Mouse (Mus musculus): ENCODE results near the gene Rela. TPM values are rescaled to one million over a fixed set of nuclear protein-coding genes. Genes with fewer than 3 reads are reported as not detected.
A peak's percentile ranks its signal among the peaks of the same experiment; 100 is the strongest.

Gene Rela
- polyA plus RNA-seq, 1 experiment: 53.6 TPM

- Histone ChIP-seq H3K4me1 (ENCODE audit: control insufficient read depth, insufficient read depth, low read length) (no peaks in the 10 kb centered on the region), H3K4me3 (ENCODE audit: insufficient read depth, low read length) (no peak overlapping the region), H3K27ac (ENCODE audit: insufficient read depth, low read length) (no peak overlapping the region)
- TF ChIP-seq POLR2A (IDR thresholded peaks at IDR 0.05; ENCODE audit: low read depth, low read length) (no peak), CTCF (IDR thresholded peaks at IDR 0.05; ENCODE audit: borderline replicate concordance, insufficient read depth, low read length) (no peak)
Observed at GRCm38 (mm10) chr19:5629907-5630306, 7.4 kb upstream of the Rela start.

GRCm38 (mm10) chr19:5632120-5632519 lies 5.2 kb upstream of the Rela start:
- TF ChIP-seq CTCF (IDR thresholded peaks at IDR 0.05; ENCODE audit: borderline replicate concordance, insufficient read depth, low read length): no peak
- no peak overlapping the region for H3K27ac ChIP-seq (ENCODE audit: insufficient read depth, low read length)
- peaks cover 3% of the 10 kb centered on the region; the same call in 1 of the 2 replicates for H3K4me1 ChIP-seq (ENCODE audit: control insufficient read depth, insufficient read depth, low read length)
- H3K4me3 ChIP-seq (ENCODE audit: insufficient read depth, low read length): no peak overlapping the region

DNA sequence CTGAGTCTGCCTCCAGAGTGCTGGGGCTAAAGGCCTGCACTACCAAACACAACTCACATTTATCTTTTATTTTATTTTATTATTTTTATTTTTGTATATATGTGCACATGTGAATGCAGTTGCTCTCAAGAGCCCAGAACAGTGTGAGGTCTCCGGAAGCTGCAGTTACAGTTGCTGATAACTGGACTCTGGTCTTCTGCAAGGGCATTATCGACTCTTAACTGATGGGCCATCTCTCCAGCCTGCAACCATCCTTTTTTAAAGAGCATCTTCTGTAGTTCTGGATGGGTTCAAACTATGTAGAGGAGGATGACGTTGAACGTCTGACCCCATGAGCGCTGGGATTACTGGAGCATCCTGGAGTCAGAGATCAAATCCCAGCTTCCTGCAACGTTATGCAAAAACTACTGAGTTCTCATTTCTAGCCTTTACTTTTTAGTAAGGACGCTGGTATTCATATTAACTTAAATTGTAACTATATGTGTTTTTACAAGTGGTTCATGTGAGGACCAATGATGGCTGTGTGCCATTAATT lies 1.2 kb upstream of the Rela start:
- Histone ChIP-seq H3K27ac (ENCODE audit: insufficient read depth, low read length) (no peak overlapping the region), H3K4me1 (ENCODE audit: control insufficient read depth, insufficient read depth, low read length) (peaks cover 13% of the 10 kb centered on the region; the same call in 1 of the 2 replicates), H3K4me3 (ENCODE audit: insufficient read depth, low read length) (no peak overlapping the region)
- no peak for TF ChIP-seq POLR2A (IDR thresholded peaks at IDR 0.05; ENCODE audit: low read depth, low read length)
- no peak for TF ChIP-seq CTCF (IDR thresholded peaks at IDR 0.05; ENCODE audit: borderline replicate concordance, insufficient read depth, low read length)

- TF ChIP-seq CTCF (IDR thresholded peaks at IDR 0.05; ENCODE audit: borderline replicate concordance, insufficient read depth, low read length) (no peak), POLR2A (IDR thresholded peaks at IDR 0.05; ENCODE audit: low read depth, low read length) (no peak)
- Histone ChIP-seq H3K4me3 (ENCODE audit: insufficient read depth, low read length) (peak overlapping the region; percentile 27), H3K27ac (ENCODE audit: insufficient read depth, low read length) (peak overlapping the region; percentile 50), H3K4me1 (ENCODE audit: control insufficient read depth, insufficient read depth, low read length) (peaks cover 13% of the 10 kb centered on the region; the same call in 1 of the 2 replicates)
Observed at GRCm38 (mm10) chr19:5636571-5637041, 677 bp upstream of the Rela start.

GRCm38 (mm10) chr19:5638416-5639005 lies 1.2 kb downstream of the Rela start:
- no peak for TF ChIP-seq POLR2A (IDR thresholded peaks at IDR 0.05; ENCODE audit: low read depth, low read length)
- TF ChIP-seq CTCF (IDR thresholded peaks at IDR 0.05; ENCODE audit: borderline replicate concordance, insufficient read depth, low read length): no peak
- Histone ChIP-seq H3K27ac (ENCODE audit: insufficient read depth, low read length) (no peak overlapping the region), H3K4me3 (ENCODE audit: insufficient read depth, low read length) (peak overlapping the region; percentile 92), H3K4me1 (ENCODE audit: control insufficient read depth, insufficient read depth, low read length) (peaks cover 13% of the 10 kb centered on the region; the same call in 1 of the 2 replicates)

DNA sequence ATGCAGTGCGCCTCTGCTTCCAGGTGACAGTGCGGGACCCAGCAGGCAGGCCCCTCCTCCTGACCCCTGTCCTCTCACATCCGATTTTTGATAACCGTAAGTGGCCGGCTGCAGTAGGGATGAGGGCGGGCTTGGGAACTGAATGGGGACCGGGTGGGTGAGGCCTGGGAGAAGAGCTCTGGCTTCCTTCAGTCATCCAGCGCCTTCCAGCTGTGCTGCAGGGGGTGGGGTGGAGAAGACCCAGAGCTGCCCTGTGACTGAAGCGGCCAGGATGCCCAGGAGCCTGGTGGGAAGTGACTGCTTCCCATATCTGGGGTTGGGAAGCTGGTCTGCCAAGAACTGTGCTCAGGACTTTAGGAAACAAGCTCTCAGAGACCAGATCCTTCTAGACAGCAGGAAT lies 3.1 kb downstream of the Rela start:
- Histone ChIP-seq H3K27ac (ENCODE audit: insufficient read depth, low read length) (no peak overlapping the region), H3K4me1 (ENCODE audit: control insufficient read depth, insufficient read depth, low read length) (peaks cover 13% of the 10 kb centered on the region; the same call in 1 of the 2 replicates), H3K4me3 (ENCODE audit: insufficient read depth, low read length) (no peak overlapping the region)
- TF ChIP-seq POLR2A (IDR thresholded peaks at IDR 0.05; ENCODE audit: low read depth, low read length): no peak

DNA sequence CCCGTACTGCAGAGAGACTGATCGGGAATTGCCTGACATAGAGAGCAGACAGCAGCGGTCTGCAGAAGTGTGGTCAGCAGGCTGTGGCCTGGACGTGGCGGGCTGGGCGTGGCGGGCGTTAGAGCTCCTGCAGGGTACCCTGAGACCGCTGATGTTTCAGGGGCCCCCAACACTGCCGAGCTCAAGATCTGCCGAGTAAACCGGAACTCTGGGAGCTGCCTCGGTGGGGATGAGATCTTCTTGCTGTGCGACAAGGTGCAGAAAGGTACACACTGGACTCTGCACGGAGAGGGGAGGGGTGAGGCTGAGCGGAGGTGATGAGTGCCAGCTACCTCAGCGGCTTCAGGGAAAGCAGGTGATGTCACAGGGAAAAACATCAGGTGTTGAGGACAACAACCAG lies 3.7 kb downstream of the Rela start:
- Histone ChIP-seq H3K27ac (ENCODE audit: insufficient read depth, low read length) (no peak overlapping the region), H3K4me3 (ENCODE audit: insufficient read depth, low read length) (no peak overlapping the region), H3K4me1 (ENCODE audit: control insufficient read depth, insufficient read depth, low read length) (peaks cover 13% of the 10 kb centered on the region; the same call in 1 of the 2 replicates)
- TF ChIP-seq CTCF (IDR thresholded peaks at IDR 0.05; ENCODE audit: borderline replicate concordance, insufficient read depth, low read length) (no peak), POLR2A (IDR thresholded peaks at IDR 0.05; ENCODE audit: low read depth, low read length) (no peak)

GRCm38 (mm10) chr19:5641641-5642040 lies 4.4 kb downstream of the Rela start:
- H3K4me3 ChIP-seq (ENCODE audit: insufficient read depth, low read length): no peak overlapping the region
- H3K27ac ChIP-seq (ENCODE audit: insufficient read depth, low read length): no peak overlapping the region
- TF ChIP-seq CTCF (IDR thresholded peaks at IDR 0.05; ENCODE audit: borderline replicate concordance, insufficient read depth, low read length): no peak
- no peak for TF ChIP-seq POLR2A (IDR thresholded peaks at IDR 0.05; ENCODE audit: low read depth, low read length)
- H3K4me1 ChIP-seq (ENCODE audit: control insufficient read depth, insufficient read depth, low read length): peaks cover 12% of the 10 kb centered on the region; the same call in 1 of the 2 replicates

- TF ChIP-seq POLR2A (IDR thresholded peaks at IDR 0.05; ENCODE audit: low read depth, low read length): no peak
- TF ChIP-seq CTCF (IDR thresholded peaks at IDR 0.05; ENCODE audit: borderline replicate concordance, insufficient read depth, low read length): no peak
- H3K27ac ChIP-seq (ENCODE audit: insufficient read depth, low read length): no peak overlapping the region
Observed at GRCm38 (mm10) chr19:5645280-5645679, 8.0 kb downstream of the Rela start.

DNA sequence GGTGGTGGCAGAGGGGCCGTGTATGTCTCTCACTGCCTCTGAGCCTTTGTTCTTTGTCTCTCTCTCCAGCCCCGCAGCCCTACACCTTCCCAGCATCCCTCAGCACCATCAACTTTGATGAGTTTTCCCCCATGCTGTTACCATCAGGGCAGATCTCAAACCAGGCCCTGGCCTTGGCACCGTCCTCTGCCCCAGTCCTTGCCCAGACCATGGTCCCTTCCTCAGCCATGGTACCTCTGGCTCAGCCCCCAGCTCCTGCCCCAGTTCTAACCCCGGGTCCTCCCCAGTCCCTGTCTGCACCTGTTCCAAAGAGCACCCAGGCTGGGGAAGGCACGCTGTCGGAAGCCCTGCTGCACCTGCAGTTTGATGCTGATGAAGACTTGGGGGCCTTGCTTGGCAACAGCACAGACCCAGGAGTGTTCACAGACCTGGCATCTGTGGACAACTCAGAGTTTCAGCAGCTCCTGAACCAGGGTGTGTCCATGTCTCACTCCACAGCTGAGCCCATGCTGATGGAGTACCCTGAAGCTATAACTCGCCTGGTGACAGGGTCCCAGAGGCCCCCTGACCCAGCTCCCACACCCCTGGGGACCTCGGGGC lies 9.5 kb downstream of the Rela start:
- no peak for TF ChIP-seq CTCF (IDR thresholded peaks at IDR 0.05; ENCODE audit: borderline replicate concordance, insufficient read depth, low read length)
- no peak for TF ChIP-seq POLR2A (IDR thresholded peaks at IDR 0.05; ENCODE audit: low read depth, low read length)
- H3K4me1 ChIP-seq (ENCODE audit: control insufficient read depth, insufficient read depth, low read length): no peaks in the 10 kb centered on the region
- no peak overlapping the region for H3K4me3 ChIP-seq (ENCODE audit: insufficient read depth, low read length)
- H3K27ac ChIP-seq (ENCODE audit: insufficient read depth, low read length): no peak overlapping the region

More at GRCm38 (mm10) chr19:5645280-5645679, 8.0 kb downstream of the Rela start:
- Histone ChIP-seq H3K4me3 (ENCODE audit: insufficient read depth, low read length) (no peak overlapping the region), H3K4me1 (ENCODE audit: control insufficient read depth, insufficient read depth, low read length) (no peaks in the 10 kb centered on the region)

Data from embryonic fibroblast, embryonic 13.5 days (primary cell).